Mouse (Mus musculus): ENCODE results near the gene Nap1l5. TPM values are rescaled to one million over a fixed set of nuclear protein-coding genes. Genes with fewer than 3 reads are reported as not detected.

The Nap1l5 gene
- polyA plus RNA-seq (2015; fragmentation: Nextera tagmentation; extraction: Ambion mirVana): 77.5 and 94.4 TPM in 2 replicates

DNA sequence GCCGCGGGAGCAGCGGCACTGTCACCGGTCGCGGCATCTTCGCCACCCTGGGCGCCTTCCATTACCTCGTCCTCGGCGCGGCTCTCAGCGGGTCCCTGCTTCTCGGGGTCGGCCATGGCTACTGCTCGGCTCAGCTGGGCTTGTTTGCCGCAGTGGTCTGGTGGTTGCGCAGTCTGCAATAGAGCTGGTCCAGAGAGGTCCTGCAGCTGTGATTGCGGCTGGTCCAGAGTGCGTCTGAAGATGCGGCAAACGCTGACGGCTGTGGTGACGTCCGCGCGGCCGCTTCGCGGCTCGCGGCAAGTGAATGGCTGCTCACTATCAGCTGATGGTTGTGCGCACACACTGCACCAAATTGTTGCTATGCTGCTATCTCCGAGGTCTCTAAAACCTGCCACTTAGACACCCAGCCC lies at the start of gene Nap1l5:
TSS of gene Nap1l5 (minus strand) at position 225 of the 410 bp plus-strand sequence.

Other genes with a start within 250 kb of the Nap1l5 start
- gene Herc3, start 75.6 kb downstream of the Nap1l5 start, polyA plus RNA-seq (2015; fragmentation: Nextera tagmentation; extraction: Ambion mirVana): 7.5 and 9.5 TPM in 2 replicates
- gene Fam13a, start 117.5 kb upstream of the Nap1l5 start, polyA plus RNA-seq (2015; fragmentation: Nextera tagmentation; extraction: Ambion mirVana): 8.2 and 14.5 TPM in 2 replicates

All from adrenal gland, postnatal 0 days (tissue).